Mouse (Mus musculus) olfactory bulb, adult 2 months (tissue): ENCODE data around the gene Ifngr1.

Experiments
- CTCF ChIP-seq: fragments of 200-500 bp; IDR thresholded peaks from 2 replicates; pipeline ENCODE4 v1.5.1; 2012; ENCODE audit warnings: low read depth, mild to moderate bottlenecking, low read length, moderate library complexity; ENCODE audit not compliant: insufficient read depth
- POLR2A ChIP-seq: fragments of 200-500 bp; IDR thresholded peaks from 2 replicates; pipeline ENCODE4 v1.6.1; 2012; ENCODE audit warnings: mild to moderate bottlenecking, low read depth, low read length, moderate library complexity; ENCODE audit not compliant: insufficient read depth

- TF ChIP-seq POLR2A = no peak
- no peak for TF ChIP-seq CTCF
Observed at GRCm38 (mm10) chr10:19582806-19583430, 8.8 kb upstream of the Ifngr1 start.
